Mouse (Mus musculus): ENCODE data around the gene Sectm1b. TPM values are rescaled to one million over a fixed set of nuclear protein-coding genes. Genes with fewer than 3 reads are reported as not detected.

Sectm1b gene
- polyA plus RNA-seq, 1 experiment from 2014 or later, result not detected

- Histone ChIP-seq H3K4me3 (no peak overlapping the region), H3K9me3 (no peaks in the 10 kb centered on the region), H3K36me3 (no peaks in the 10 kb centered on the region), H3K27me3 (ENCODE audit: insufficient read depth, poor library complexity, severe bottlenecking) (0 out of 2 replicates have a peak, but pooled peaks cover 4% of the 10 kb centered on the region), H3K27ac (no peak overlapping the region), H3K4me1 (no peaks in the 10 kb centered on the region)
- DNase-seq (ENCODE audit: low spot score), result no peak
- WGBS, result 62% methylated on average over 6 of the region's 6 CpGs
These were observed 57.2 kb downstream of the Sectm1b start for GRCm38 (mm10) chr11:121006184-121006583.

- Histone ChIP-seq H3K9me3 (no peaks in the 10 kb centered on the region), H3K27me3 (ENCODE audit: insufficient read depth, poor library complexity, severe bottlenecking) (0 out of 2 replicates have a peak, but pooled peaks cover 4% of the 10 kb centered on the region), H3K36me3 (no peaks in the 10 kb centered on the region), H3K4me3 (no peak overlapping the region), H3K27ac (no peak overlapping the region), H3K4me1 (no peaks in the 10 kb centered on the region)
- WGBS, result 64% methylated on average over 5 of the region's 5 CpGs
- no peak for DNase-seq (ENCODE audit: low spot score)
These were observed 59.1 kb downstream of the Sectm1b start for GRCm38 (mm10) chr11:121004281-121004680.

Other genes with a start within 250 kb of the Sectm1b start
- gene Fasn, start 239.0 kb downstream of the Sectm1b start, polyA plus RNA-seq (2016; fragmentation: Nextera tagmentation; extraction: Ambion mirVana), result 55.2 and 74.9 TPM in 2 replicates
- gene Ccdc57, start 130.7 kb downstream of the Sectm1b start, polyA plus RNA-seq (2016; fragmentation: Nextera tagmentation; extraction: Ambion mirVana), result 6.0 and 6.5 TPM in 2 replicates
- 416 and 440 TPM in 2 replicates for gene Slc16a3, start 115.1 kb downstream of the Sectm1b start, polyA plus RNA-seq (2016; fragmentation: Nextera tagmentation; extraction: Ambion mirVana)
- gene Csnk1d, start 72.2 kb downstream of the Sectm1b start, polyA plus RNA-seq (2016; fragmentation: Nextera tagmentation; extraction: Ambion mirVana), result 85.2 and 99.8 TPM in 2 replicates
- gene Cd7, start 24.2 kb downstream of the Sectm1b start, polyA plus RNA-seq (2016; fragmentation: Nextera tagmentation; extraction: Ambion mirVana), result not detected in 2 replicates
- gene Sectm1a, start 17.7 kb upstream of the Sectm1b start, polyA plus RNA-seq (2016; fragmentation: Nextera tagmentation; extraction: Ambion mirVana), result not detected in 2 replicates
- gene Tex19.2, start 55.1 kb upstream of the Sectm1b start, polyA plus RNA-seq (2016; fragmentation: Nextera tagmentation; extraction: Ambion mirVana), result not detected in 2 replicates
- 0.10 and 0.14 TPM in 2 replicates for gene Tex19.1, start 82.6 kb upstream of the Sectm1b start, polyA plus RNA-seq (2016; fragmentation: Nextera tagmentation; extraction: Ambion mirVana)
- gene Uts2r, start 96.7 kb upstream of the Sectm1b start, polyA plus RNA-seq (2016; fragmentation: Nextera tagmentation; extraction: Ambion mirVana), result 0.08 TPM in 1 of 2 replicates, not detected in the other
- gene Hexdc, start 140.9 kb upstream of the Sectm1b start, polyA plus RNA-seq (2016; fragmentation: Nextera tagmentation; extraction: Ambion mirVana), result 5.3 and 7.6 TPM in 2 replicates
- 29.1 and 29.8 TPM in 2 replicates for gene Ogfod3, start 141.1 kb upstream of the Sectm1b start, polyA plus RNA-seq (2016; fragmentation: Nextera tagmentation; extraction: Ambion mirVana)
- 22.9 and 28.0 TPM in 2 replicates for gene Cybc1, start 165.8 kb upstream of the Sectm1b start, polyA plus RNA-seq (2016; fragmentation: Nextera tagmentation; extraction: Ambion mirVana)
- gene Narf, start 173.7 kb upstream of the Sectm1b start, polyA plus RNA-seq (2016; fragmentation: Nextera tagmentation; extraction: Ambion mirVana), result 48.6 and 60.0 TPM in 2 replicates
- gene Foxk2, start 196.4 kb upstream of the Sectm1b start, polyA plus RNA-seq (2016; fragmentation: Nextera tagmentation; extraction: Ambion mirVana), result 6.5 and 9.3 TPM in 2 replicates

Data from heart, embryonic 10.5 days (tissue).